Mouse (Mus musculus) G1E (cell line): ENCODE measurements around the gene 4921530L21Rik.

Experiments
- CTCF ChIP-seq: IDR thresholded peaks from 2 replicates; pipeline ENCODE4 v1.5.1; 2012; ENCODE audit warnings: low read depth, low read length, inconsistent platforms, mixed read lengths
- GATA1 ChIP-seq: IDR thresholded peaks from 2 replicates; pipeline ENCODE4 v1.6.1; 2012; ENCODE audit warnings: borderline replicate concordance, low read length, inconsistent platforms, mixed read lengths
- GATA2 ChIP-seq: IDR thresholded peaks from 2 replicates; pipeline ENCODE4 v1.6.1; 2012; ENCODE audit warnings: low read depth, low read length, inconsistent platforms, borderline replicate concordance
- POLR2AphosphoS5 ChIP-seq: IDR thresholded peaks from 2 replicates; pipeline ENCODE4 v1.6.1; 2012; ENCODE audit warnings: low read depth, low read length, inconsistent platforms; ENCODE audit not compliant: insufficient replicate concordance
- TAL1 ChIP-seq: conservative IDR thresholded peaks from 2 replicates; pipeline ENCODE4 v1.6.1; 2012; ENCODE audit warnings: low read depth, low read length, inconsistent platforms, mixed read lengths

DNA sequence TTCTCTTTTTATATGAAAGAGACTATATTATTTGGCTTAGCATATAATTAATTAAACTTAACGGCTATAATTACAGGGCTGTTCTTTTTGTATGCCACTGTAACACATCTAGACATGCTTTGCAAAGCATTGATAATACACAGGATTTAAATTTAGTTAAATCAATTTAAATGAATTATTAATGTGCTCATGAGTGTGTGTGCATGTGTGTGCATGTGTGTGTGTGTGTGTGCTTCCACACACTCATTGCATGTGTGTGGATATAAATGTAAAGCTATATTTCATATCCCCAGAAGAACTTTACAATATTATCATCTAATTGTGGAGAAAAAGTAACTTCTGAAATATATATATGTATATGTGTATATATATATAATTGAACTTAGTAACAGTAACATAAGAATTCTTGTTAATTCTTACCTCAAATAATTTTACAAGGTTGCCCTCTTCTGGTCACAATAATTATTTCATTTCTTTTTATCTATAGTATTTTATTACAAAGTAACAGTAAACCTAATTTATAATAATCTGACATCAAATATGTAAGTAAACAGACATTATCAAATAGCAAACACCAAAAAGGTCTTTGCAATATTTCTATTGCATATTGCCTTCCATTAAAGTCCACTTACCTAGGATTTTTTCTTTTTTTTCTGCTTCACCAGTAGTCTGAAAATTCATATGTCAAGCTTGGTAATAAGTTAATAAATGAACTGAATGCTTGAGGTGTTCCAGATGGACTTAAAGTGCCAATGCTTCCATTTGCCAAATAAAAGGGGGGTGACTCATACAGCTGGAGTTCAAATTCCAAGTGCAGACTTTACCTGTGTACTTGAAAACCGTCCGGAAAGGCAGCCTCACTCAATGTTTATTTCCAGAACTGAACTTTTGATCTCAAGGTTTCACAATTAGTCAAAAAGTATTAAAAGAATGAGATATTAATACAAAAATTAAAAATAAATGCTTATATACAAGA lies 47.0 kb downstream of the 4921530L21Rik start:
- TF ChIP-seq CTCF (no peak), TAL1 (no peak), GATA1 (no peak), POLR2AphosphoS5 (no peak), GATA2 (no peak)
